Comparison of ENCODE assay signal across 7 mouse cellular contexts in the genomic region with DNA sequence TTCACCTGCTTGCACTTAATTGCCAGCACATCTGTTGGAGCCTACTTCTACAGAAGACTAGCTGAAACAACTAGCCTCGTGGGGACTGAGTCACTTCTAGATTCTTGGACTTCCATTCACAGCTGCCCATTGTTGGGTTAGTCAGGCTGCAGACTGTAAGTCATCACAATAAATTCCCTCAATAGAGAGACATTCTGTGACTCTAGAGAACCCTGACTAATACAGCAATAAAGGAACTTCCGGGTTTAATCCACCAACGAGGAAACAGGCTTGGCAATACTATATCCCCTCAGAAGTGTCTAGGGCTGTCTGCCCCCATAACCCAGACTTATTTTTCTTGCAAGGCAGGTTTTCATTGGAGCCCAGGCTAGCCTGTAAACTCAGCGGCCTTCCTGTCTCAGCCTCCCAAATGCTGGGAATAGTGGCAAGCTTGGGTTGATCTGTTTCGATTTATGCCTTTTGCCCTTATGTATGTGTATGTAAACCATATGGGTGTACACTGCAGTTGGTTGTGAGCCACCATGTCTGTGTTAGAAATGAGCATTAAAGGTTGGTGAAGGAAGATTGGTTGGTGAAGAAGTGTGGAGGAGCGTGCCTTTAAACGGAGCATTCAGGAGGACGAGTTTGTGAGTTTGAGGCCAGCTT. TPM values are rescaled to one million over a fixed set of nuclear protein-coding genes. Genes with fewer than 3 reads are reported as not detected.
DNase-seq lines count a peak whose midpoint lies in the region; ATAC-seq and TF ChIP-seq lines count a peak whose summit lies in the region.

No protein-coding gene starts in this region.

- DNase-seq in lung, postnatal 0 days (ENCODE audit: low spot score) = no peak
- DNase-seq in lung, postnatal 4 days = no peak
- no peak for DNase-seq in forebrain, embryonic 11.5 days (ENCODE audit: low spot score)
- DNase-seq in limb, embryonic 14.5 days (ENCODE audit: low spot score) = no peak
- no peak for DNase-seq in stomach, postnatal 0 days (ENCODE audit: low spot score)
- DNase-seq in left cerebral cortex, adult 8-10 months (ENCODE audit: low spot score in 2 of 2) = no peak
- DNase-seq in gastrocnemius, postnatal 4 days (ENCODE audit: low spot score in 2 of 2) = no peak

- no peaks in the 10 kb centered on the region for H3K9me3 ChIP-seq in lung, postnatal 0 days (ENCODE audit: low read length)
- no peaks in the 10 kb centered on the region for H3K9me3 ChIP-seq in forebrain, embryonic 11.5 days (ENCODE audit: control insufficient read depth, low read length)
- no peaks in the 10 kb centered on the region for H3K9me3 ChIP-seq in limb, embryonic 14.5 days (ENCODE audit: control insufficient read depth, low read length)
- H3K9me3 ChIP-seq in stomach, postnatal 0 days (ENCODE audit: control insufficient read depth, low read length) = no peaks in the 10 kb centered on the region

- no peak for TF ChIP-seq EP300 in lung, postnatal 0 days (IDR thresholded peaks at IDR 0.05)
- no peak for TF ChIP-seq EP300 in stomach, postnatal 0 days (optimal IDR thresholded peaks at IDR 0.05)

- TF ChIP-seq POLR2A in limb, embryonic 14.5 days (IDR thresholded peaks at IDR 0.05; ENCODE audit: borderline replicate concordance, extremely low read depth, insufficient read depth, insufficient read length) = no peak

- 0 out of 2 replicates have a peak, but pooled peaks cover 4% of the 10 kb centered on the region for H3K36me3 ChIP-seq in lung, postnatal 0 days (ENCODE audit: insufficient read depth, low read length)
- peaks cover 4% of the 10 kb centered on the region; the same call in 1 of the 2 replicates for H3K36me3 ChIP-seq in forebrain, embryonic 11.5 days (ENCODE audit: control insufficient read depth, insufficient read depth, low read length)
- peaks cover 40% of the 10 kb centered on the region for H3K36me3 ChIP-seq in limb, embryonic 14.5 days (ENCODE audit: control insufficient read depth, insufficient read depth, low read length)
- peaks cover 6% of the 10 kb centered on the region; the same call in 1 of the 2 replicates for H3K36me3 ChIP-seq in stomach, postnatal 0 days (ENCODE audit: control insufficient read depth, insufficient read depth, low read length)

- ATAC-seq in lung, postnatal 0 days = no peak
- no peak for ATAC-seq in forebrain, embryonic 11.5 days (replicated peaks; ENCODE audit: low FRiP score)
- no peak for ATAC-seq in limb, embryonic 14.5 days (ENCODE audit: low FRiP score, low read depth)
- ATAC-seq in stomach, postnatal 0 days (ENCODE audit: low FRiP score, low TSS enrichment) = no peak

- TF ChIP-seq CTCF in lung, postnatal 0 days (IDR thresholded peaks at IDR 0.05) = no peak
- no peak for TF ChIP-seq CTCF in stomach, postnatal 0 days (IDR thresholded peaks at IDR 0.05; ENCODE audit: low read depth)

- H3K4me2 ChIP-seq in lung, postnatal 0 days (replicated peaks; ENCODE audit: low read depth, low read length) = peak overlapping the region; percentile 86
- H3K4me2 ChIP-seq in forebrain, embryonic 11.5 days (ENCODE audit: low read depth, low read length, severe bottlenecking) = peak overlapping the region; percentile 61
- H3K4me2 ChIP-seq in limb, embryonic 14.5 days (replicated peaks; ENCODE audit: low read depth, low read length, severe bottlenecking) = peak overlapping the region; percentile 66
- H3K4me2 ChIP-seq in stomach, postnatal 0 days (replicated peaks; ENCODE audit: low read depth) = peak overlapping the region; percentile 79

- peak overlapping the region; percentile 82 for H3K9ac ChIP-seq in lung, postnatal 0 days (replicated peaks; ENCODE audit: low read depth)
- peak overlapping the region; percentile 84 for H3K9ac ChIP-seq in forebrain, embryonic 11.5 days (ENCODE audit: low read length)
- H3K9ac ChIP-seq in limb, embryonic 14.5 days (ENCODE audit: low read depth, low read length, severe bottlenecking) = peak overlapping the region; percentile 85; the same call in 1 of the 2 replicates
- peak overlapping the region; percentile 89 for H3K9ac ChIP-seq in stomach, postnatal 0 days (ENCODE audit: low read length)

- peak overlapping the region; percentile 85 for H3K4me3 ChIP-seq in lung, postnatal 0 days (ENCODE audit: low read depth, low read length)
- H3K4me3 ChIP-seq in forebrain, embryonic 11.5 days (ENCODE audit: low read depth, low read length) = peak overlapping the region; percentile 77
- H3K4me3 ChIP-seq in limb, embryonic 14.5 days (replicated peaks; ENCODE audit: low read length) = peak overlapping the region; percentile 86
- H3K4me3 ChIP-seq in stomach, postnatal 0 days (ENCODE audit: low read depth, low read length) = peak overlapping the region; percentile 82

- H3K27me3 ChIP-seq in lung, postnatal 0 days (replicated peaks; ENCODE audit: insufficient read depth, low read length) = no peaks in the 10 kb centered on the region
- no peaks in the 10 kb centered on the region; the same call in 1 of the 2 replicates for H3K27me3 ChIP-seq in forebrain, embryonic 11.5 days (ENCODE audit: control insufficient read depth, insufficient read depth, low read length)
- no peaks in the 10 kb centered on the region for H3K27me3 ChIP-seq in limb, embryonic 14.5 days (ENCODE audit: control insufficient read depth, insufficient read depth, low read length)
- no peaks in the 10 kb centered on the region for H3K27me3 ChIP-seq in stomach, postnatal 0 days (ENCODE audit: control insufficient read depth, insufficient read depth, low read length)

- peak overlapping the region; percentile 74; the same call in 1 of the 2 replicates for H3K27ac ChIP-seq in lung, postnatal 0 days (ENCODE audit: low read length)
- H3K27ac ChIP-seq in forebrain, embryonic 11.5 days (ENCODE audit: low read depth, low read length) = peak overlapping the region; percentile 31; the same call in 1 of the 2 replicates
- 0 out of 2 replicates have a peak overlapping the region, but pooled peaks have one; percentile 28 for H3K27ac ChIP-seq in limb, embryonic 14.5 days (replicated peaks; ENCODE audit: low read depth, low read length)
- H3K27ac ChIP-seq in stomach, postnatal 0 days (replicated peaks) = peak overlapping the region; percentile 56; the same call in 1 of the 2 replicates

- peaks cover 4% of the 10 kb centered on the region; the same call in 1 of the 2 replicates for H3K4me1 ChIP-seq in lung, postnatal 0 days (ENCODE audit: insufficient read depth, low read depth, low read length)
- H3K4me1 ChIP-seq in forebrain, embryonic 11.5 days (replicated peaks; ENCODE audit: control insufficient read depth, insufficient read depth, low read length) = peaks cover 13% of the 10 kb centered on the region
- H3K4me1 ChIP-seq in limb, embryonic 14.5 days (ENCODE audit: control insufficient read depth, insufficient read depth, low read length) = peaks cover 25% of the 10 kb centered on the region
- peaks cover 3% of the 10 kb centered on the region; the same call in 1 of the 2 replicates for H3K4me1 ChIP-seq in stomach, postnatal 0 days (replicated peaks; ENCODE audit: control insufficient read depth, insufficient read depth)

- 42% methylated on average over 8 of the region's 8 CpGs for WGBS in lung, postnatal 0 days
- WGBS in forebrain, embryonic 11.5 days = 50% methylated on average over 8 of the region's 8 CpGs
- 42% methylated on average over 8 of the region's 8 CpGs for WGBS in limb, embryonic 14.5 days
- 38% methylated on average over 8 of the region's 8 CpGs for WGBS in stomach, postnatal 0 days

RNA-seq across cellular contexts. Expression of a gene that starts 0.6 kb away (rescaled TPM):
- 27.5 and 28.9 TPM in 2 replicates for polyA plus RNA-seq in lung, postnatal 0 days (2015; fragmentation: Nextera tagmentation; extraction: Ambion mirVana)
- 64.4 and 77.5 TPM in 2 replicates for polyA plus RNA-seq in forebrain, embryonic 11.5 days (2014; fragmentation: Nextera tagmentation; extraction: Ambion mirVana)
- 52.6 and 61.4 TPM in 2 replicates for polyA plus RNA-seq in limb, embryonic 14.5 days (2012; rRNA removed)
- polyA plus RNA-seq in limb, embryonic 14.5 days (2014; fragmentation: Nextera tagmentation; extraction: Ambion mirVana) = 50.6 and 55.8 TPM in 2 replicates
- 33.8 and 35.6 TPM in 2 replicates for polyA plus RNA-seq in stomach, postnatal 0 days (2015; fragmentation: Nextera tagmentation; extraction: Ambion mirVana)
- total RNA-seq in left cerebral cortex, adult 8-10 months (2022) = 10 to 100 TPM; 36.2 to 40.5 (median 39.0) TPM
- 10 to 100 TPM; 21.7 to 22.5 TPM for total RNA-seq in gastrocnemius, postnatal 4 days (2021)

RNA-seq across cellular contexts. Expression of a gene that starts 4.2 kb away (rescaled TPM):
- 2.2 and 4.3 TPM in 2 replicates for polyA plus RNA-seq in lung, postnatal 0 days (2015; fragmentation: Nextera tagmentation; extraction: Ambion mirVana)
- polyA plus RNA-seq in forebrain, embryonic 11.5 days (2014; fragmentation: Nextera tagmentation; extraction: Ambion mirVana) = 3.3 and 4.0 TPM in 2 replicates
- polyA plus RNA-seq in limb, embryonic 14.5 days (2012; rRNA removed) = 63.0 and 98.7 TPM in 2 replicates
- polyA plus RNA-seq in limb, embryonic 14.5 days (2014; fragmentation: Nextera tagmentation; extraction: Ambion mirVana) = 4.6 and 5.3 TPM in 2 replicates
- polyA plus RNA-seq in stomach, postnatal 0 days (2015; fragmentation: Nextera tagmentation; extraction: Ambion mirVana) = 1.1 and 1.7 TPM in 2 replicates
- 10 to 100 TPM in 3 of 4 experiments, 1 to 10 TPM in 1; 9.2 to 17.6 (median 12.5) TPM for total RNA-seq in left cerebral cortex, adult 8-10 months (2022)
- 1 to 10 TPM; 5.2 to 9.7 TPM for total RNA-seq in gastrocnemius, postnatal 4 days (2021)

RNA-seq across cellular contexts. Expression of a gene that starts 6.8 kb away (rescaled TPM):
- polyA plus RNA-seq in lung, postnatal 0 days (2015; fragmentation: Nextera tagmentation; extraction: Ambion mirVana) = 35.1 and 38.4 TPM in 2 replicates
- 153 and 167 TPM in 2 replicates for polyA plus RNA-seq in forebrain, embryonic 11.5 days (2014; fragmentation: Nextera tagmentation; extraction: Ambion mirVana)
- 102 and 151 TPM in 2 replicates for polyA plus RNA-seq in limb, embryonic 14.5 days (2012; rRNA removed)
- polyA plus RNA-seq in limb, embryonic 14.5 days (2014; fragmentation: Nextera tagmentation; extraction: Ambion mirVana) = 54.9 and 62.4 TPM in 2 replicates
- 43.9 and 53.1 TPM in 2 replicates for polyA plus RNA-seq in stomach, postnatal 0 days (2015; fragmentation: Nextera tagmentation; extraction: Ambion mirVana)
- total RNA-seq in left cerebral cortex, adult 8-10 months (2022) = 100 to 1,000 TPM; 515 to 546 (median 526) TPM
- 1 to 10 TPM; 7.5 to 8.0 TPM for total RNA-seq in gastrocnemius, postnatal 4 days (2021)

RNA-seq across cellular contexts. Expression of a gene that starts 13.6 kb away (rescaled TPM):
- 0.25 and 0.86 TPM in 2 replicates for polyA plus RNA-seq in lung, postnatal 0 days (2015; fragmentation: Nextera tagmentation; extraction: Ambion mirVana)
- 0.88 and 0.90 TPM in 2 replicates for polyA plus RNA-seq in forebrain, embryonic 11.5 days (2014; fragmentation: Nextera tagmentation; extraction: Ambion mirVana)
- polyA plus RNA-seq in limb, embryonic 14.5 days (2012; rRNA removed) = 8.5 and 10.2 TPM in 2 replicates
- 1.2 and 1.3 TPM in 2 replicates for polyA plus RNA-seq in limb, embryonic 14.5 days (2014; fragmentation: Nextera tagmentation; extraction: Ambion mirVana)
- 0.42 and 0.56 TPM in 2 replicates for polyA plus RNA-seq in stomach, postnatal 0 days (2015; fragmentation: Nextera tagmentation; extraction: Ambion mirVana)
- 1 to 10 TPM in 3 of 4 experiments, under 1 TPM in 1; 0.13 to 1.8 (median 1.4) TPM for total RNA-seq in left cerebral cortex, adult 8-10 months (2022)
- under 1 TPM in 1 of 2 experiments, not detected in 1; 0.20 TPM for total RNA-seq in gastrocnemius, postnatal 4 days (2021)

RNA-seq across cellular contexts. Expression of a gene that starts 13.7 kb away (rescaled TPM):
- 22.9 and 23.6 TPM in 2 replicates for polyA plus RNA-seq in lung, postnatal 0 days (2015; fragmentation: Nextera tagmentation; extraction: Ambion mirVana)
- polyA plus RNA-seq in forebrain, embryonic 11.5 days (2014; fragmentation: Nextera tagmentation; extraction: Ambion mirVana) = 14.1 and 19.5 TPM in 2 replicates
- 65.3 and 68.3 TPM in 2 replicates for polyA plus RNA-seq in limb, embryonic 14.5 days (2012; rRNA removed)
- 18.5 and 25.8 TPM in 2 replicates for polyA plus RNA-seq in limb, embryonic 14.5 days (2014; fragmentation: Nextera tagmentation; extraction: Ambion mirVana)
- polyA plus RNA-seq in stomach, postnatal 0 days (2015; fragmentation: Nextera tagmentation; extraction: Ambion mirVana) = 15.7 and 19.8 TPM in 2 replicates
- total RNA-seq in left cerebral cortex, adult 8-10 months (2022) = 100 to 1,000 TPM in 3 of 4 experiments, 10 to 100 TPM in 1; 96.7 to 124 (median 103) TPM
- 10 to 100 TPM; 58.3 to 62.6 TPM for total RNA-seq in gastrocnemius, postnatal 4 days (2021)
